Mouse (Mus musculus) heart, embryonic 12.5 days (tissue): Measurements from ENCODE around the gene Hist1h2be. TPM values are rescaled to one million over a fixed set of nuclear protein-coding genes. Genes with fewer than 3 reads are reported as not detected.
A peak's percentile ranks its signal among the peaks of the same experiment; 100 is the strongest.
"Not testable (repeated sequence)": the region's sequence is repeated elsewhere in the genome, so short reads cannot be mapped to it uniquely, and the experiment has no call there.

Experiments used
- ATAC-seq: fragments of 200-750 bp; cut with Nextera tagmentation; 2 replicates; pipeline ENCODE4 v1.8.0; 2017; ENCODE audit warnings: moderate TSS enrichment, moderate library complexity; ENCODE audit not compliant: insufficient number of reproducible peaks, low FRiP score
- H3K27ac ChIP-seq: fragments of 300-500 bp; sonication (generic); 2 replicates; pipeline ENCODE4 v1.5.1; 2016; ENCODE audit warnings: mild to moderate bottlenecking, moderate library complexity; ENCODE audit not compliant: poor library complexity, severe bottlenecking
- H3K27me3 ChIP-seq: fragments of 300-500 bp; sonication (generic); replicated peaks from 2 replicates; pipeline ENCODE4 v1.6.1; 2016; ENCODE audit warnings: mild to moderate bottlenecking, moderate library complexity
- H3K36me3 ChIP-seq: fragments of 300-500 bp; sonication (generic); 2 replicates; pipeline ENCODE4 v1.6.1; 2016; ENCODE audit warnings: mild to moderate bottlenecking, moderate library complexity
- H3K4me1 ChIP-seq: fragments of 300-500 bp; sonication (generic); replicated peaks from 2 replicates; pipeline ENCODE4 v1.6.1; 2016; ENCODE audit warnings: mild to moderate bottlenecking
- H3K4me2 ChIP-seq: fragments of 300-500 bp; sonication (generic); 2 replicates; pipeline ENCODE4 v1.6.1; 2016; ENCODE audit warnings: mild to moderate bottlenecking, moderate library complexity
- H3K4me3 ChIP-seq: fragments of 300-500 bp; sonication (generic); 2 replicates; pipeline ENCODE4 v1.5.1; 2016; ENCODE audit warnings: mild to moderate bottlenecking
- H3K9ac ChIP-seq: fragments of 300-500 bp; sonication (generic); 2 replicates; pipeline ENCODE4 v1.6.1; 2016; ENCODE audit warnings: mild to moderate bottlenecking, moderate library complexity
- H3K9me3 ChIP-seq: fragments of 300-500 bp; sonication (generic); replicated peaks from 2 replicates; pipeline ENCODE4 v1.6.1; 2016; ENCODE audit warnings: mild to moderate bottlenecking, moderate library complexity
- WGBS: fragments of 180-500 bp; shearing (Covaris S2); methylation state at CpG from one replicate; pipeline ENCODE4 v1.1.7; 2016; 5-methylcytosine and 5-hydroxymethylcytosine counted together
- polyA plus RNA-seq: library from polyadenylated mRNA; unstranded; fragments of >200 nt; fragmentation: Nextera tagmentation; extraction: Ambion mirVana; gene quantifications from 2 replicates; pipeline ENCODE4 v1.2.1, GENCODE M21; 2016

Hist1h2be gene
- polyA plus RNA-seq, 1 experiment from 2014 or later: 1.2 TPM

- Histone ChIP-seq H3K36me3 (no peaks in the 10 kb centered on the region), H3K4me3 (peak within 1 kb of the TSS; percentile 60), H3K9me3 (no peaks in the 10 kb centered on the region), H3K4me1 (peaks cover 8% of the 10 kb centered on the region), H3K9ac (peak within 1 kb of the TSS; percentile 81), H3K4me2 (peak within 1 kb of the TSS; percentile 70), H3K27ac (peak within 1 kb of the TSS; percentile 97), H3K27me3 (no peaks in the 10 kb centered on the region)
- 0% methylated on average over 18 of the region's 18 CpGs for WGBS
- peak; percentile 86 for ATAC-seq
Observed at GRCm38 (mm10) chr13:23571022-23571503, 49.9 kb downstream of the Hist1h2be start, which contains the start of the genes Hist1h2ae and Hist1h2bg. TSS of gene Hist1h2ae (minus strand) at chr13:23571220. TSS of gene Hist1h2bg (plus strand) at chr13:23571396.

- H3K36me3 ChIP-seq, ATAC-seq, H3K27me3 ChIP-seq, H3K9me3 ChIP-seq, H3K4me1 ChIP-seq: not testable (repeated sequence)
- Histone ChIP-seq H3K9ac (peak overlapping the region; percentile 67; the same call in 1 of the 2 replicates), H3K4me2 (peak overlapping the region; percentile 70), H3K4me3 (peak overlapping the region; percentile 60), H3K27ac (peak overlapping the region; percentile 97)
- WGBS: 3% methylated on average over 23 of the region's 41 CpGs
Observed at GRCm38 (mm10) chr13:23570261-23571021, 50.5 kb downstream of the Hist1h2be start.

DNA sequence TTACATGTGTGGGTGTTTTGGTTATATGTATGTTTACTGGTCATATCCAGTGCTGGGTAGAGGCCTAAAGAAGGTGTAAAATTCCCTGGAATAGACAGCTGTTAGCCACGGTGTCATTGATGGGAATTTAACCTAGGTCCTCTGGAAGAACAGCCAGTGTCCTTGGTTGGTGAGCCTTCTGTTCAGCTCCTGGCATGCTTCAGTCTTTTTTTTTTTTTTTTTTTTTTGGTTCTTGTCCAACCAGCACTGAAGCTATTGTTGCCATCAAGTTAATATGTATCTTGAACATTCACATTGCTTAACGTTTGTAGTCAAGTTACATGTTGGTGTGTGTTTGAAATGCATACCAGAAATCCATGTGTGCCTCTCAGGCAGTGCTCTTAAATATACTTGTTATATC lies 56.4 kb downstream of the Hist1h2be start:
- H3K9ac ChIP-seq: no peak overlapping the region
- no peaks in the 10 kb centered on the region for H3K27me3 ChIP-seq
- no peak for ATAC-seq
- H3K36me3 ChIP-seq: no peaks in the 10 kb centered on the region
- no peak overlapping the region for H3K27ac ChIP-seq
- 91% methylated on average over 2 of the region's 2 CpGs for WGBS
- H3K4me2 ChIP-seq: no peak overlapping the region
- H3K4me1 ChIP-seq: no peaks in the 10 kb centered on the region
- no peak overlapping the region for H3K4me3 ChIP-seq
- no peaks in the 10 kb centered on the region for H3K9me3 ChIP-seq

DNA sequence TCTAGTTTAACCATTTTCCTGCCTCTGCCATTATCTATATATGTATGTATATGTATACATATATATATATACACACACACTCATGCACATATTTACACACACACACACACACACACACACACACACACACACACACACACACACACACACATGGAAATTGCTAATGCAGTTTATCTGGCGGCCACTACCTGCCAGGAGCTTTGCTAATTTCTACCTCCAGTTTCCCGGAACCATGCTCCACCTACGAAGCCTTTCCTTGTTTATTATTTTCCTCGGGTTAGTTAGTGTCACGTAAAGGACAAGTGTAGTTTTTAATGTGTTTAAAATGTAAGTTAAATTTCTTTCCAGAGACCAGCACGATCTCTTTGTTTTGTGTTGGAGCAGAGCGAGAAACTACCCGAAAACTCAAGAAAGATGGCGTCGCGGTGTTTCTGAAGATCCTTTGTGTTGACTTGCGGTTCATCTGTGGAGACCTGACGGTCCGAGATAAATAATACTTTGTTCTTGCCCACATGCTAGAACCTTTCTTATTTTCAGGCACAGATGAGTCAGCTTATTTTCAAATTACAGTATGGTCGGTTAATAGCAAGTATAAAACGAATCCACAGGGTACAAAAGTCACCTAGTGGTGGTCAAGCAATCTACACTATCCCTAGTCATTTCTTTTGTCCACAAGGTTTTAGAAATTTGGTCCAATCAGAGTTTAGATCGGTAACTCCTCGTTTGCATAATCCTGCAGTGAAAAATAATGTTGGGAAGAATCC lies 58.0 kb downstream of the Hist1h2be start:
- no peaks in the 10 kb centered on the region for H3K9me3 ChIP-seq
- no peaks in the 10 kb centered on the region for H3K36me3 ChIP-seq
- 6% methylated on average over 18 of the region's 18 CpGs for WGBS
- H3K4me1 ChIP-seq: no peaks in the 10 kb centered on the region
- peak; percentile 56 for ATAC-seq
- peak overlapping the region; percentile 78 for H3K4me2 ChIP-seq
- H3K4me3 ChIP-seq: peak overlapping the region; percentile 52
- H3K9ac ChIP-seq: peak overlapping the region; percentile 62; the same call in 1 of the 2 replicates
- H3K27me3 ChIP-seq: no peaks in the 10 kb centered on the region
- H3K27ac ChIP-seq: peak overlapping the region; percentile 98

DNA sequence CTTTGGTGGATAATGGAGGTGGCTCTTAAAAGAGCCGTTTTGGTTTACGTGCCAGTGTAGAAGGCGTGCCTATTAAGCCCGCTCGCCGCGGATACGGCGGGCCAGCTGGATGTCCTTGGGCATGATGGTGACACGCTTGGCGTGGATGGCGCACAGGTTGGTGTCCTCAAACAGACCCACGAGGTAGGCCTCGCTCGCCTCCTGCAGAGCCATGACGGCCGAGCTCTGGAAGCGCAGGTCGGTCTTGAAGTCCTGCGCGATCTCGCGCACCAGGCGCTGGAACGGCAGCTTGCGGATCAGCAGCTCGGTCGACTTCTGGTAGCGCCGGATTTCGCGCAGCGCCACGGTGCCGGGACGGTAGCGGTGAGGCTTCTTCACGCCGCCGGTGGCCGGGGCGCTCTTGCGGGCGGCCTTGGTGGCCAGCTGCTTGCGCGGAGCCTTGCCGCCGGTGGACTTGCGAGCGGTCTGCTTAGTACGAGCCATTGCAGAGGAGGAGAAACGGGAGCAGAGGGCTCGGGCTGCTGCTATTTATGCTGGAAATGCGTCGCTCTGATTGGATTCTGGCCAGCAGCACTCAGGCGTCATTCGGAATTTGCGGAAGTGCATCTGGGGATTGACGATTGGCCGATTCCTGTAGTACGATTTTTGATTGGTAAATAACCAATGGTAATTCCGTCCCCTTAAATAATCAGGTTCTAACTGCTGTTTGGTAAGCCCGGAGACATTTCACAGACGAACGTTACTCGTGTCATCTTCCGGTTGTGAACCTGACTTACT lies 58.9 kb downstream of the Hist1h2be start, which contains the start of gene Hist1h3e:
TSS of gene Hist1h3e (minus strand) at position 487 of the 777 bp plus-strand sequence.
- peak; percentile 93 for ATAC-seq
- H3K36me3 ChIP-seq, H3K4me1 ChIP-seq, H3K9me3 ChIP-seq, H3K27me3 ChIP-seq: not testable (repeated sequence)
- H3K4me3 ChIP-seq: peak within 1 kb of the TSS; percentile 52
- H3K27ac ChIP-seq: peak within 1 kb of the TSS; percentile 98
- peak within 1 kb of the TSS; percentile 78 for H3K4me2 ChIP-seq
- peak within 1 kb of the TSS; percentile 73 for H3K9ac ChIP-seq
- under 1% methylated on average over 67 of the region's 67 CpGs for WGBS

- Histone ChIP-seq H3K4me2 (peak overlapping the region; percentile 78), H3K4me3 (peak overlapping the region; percentile 52), H3K9ac (peak overlapping the region; percentile 73), H3K27ac (peak overlapping the region; percentile 98)
- not testable (repeated sequence) for H3K4me1 ChIP-seq, H3K9me3 ChIP-seq, H3K36me3 ChIP-seq, H3K27me3 ChIP-seq, ATAC-seq
- 0% methylated on average over 2 of the region's 5 CpGs for WGBS
Observed at GRCm38 (mm10) chr13:23561531-23561882, 59.4 kb downstream of the Hist1h2be start.

- not testable (repeated sequence) for H3K4me3 ChIP-seq, H3K9me3 ChIP-seq, H3K27me3 ChIP-seq, H3K9ac ChIP-seq, ATAC-seq, H3K36me3 ChIP-seq, H3K4me1 ChIP-seq
- WGBS: 38% methylated on average over 2 of the region's 2 CpGs
- Histone ChIP-seq H3K27ac (peak overlapping the region; percentile 38; the same call in 1 of the 2 replicates), H3K4me2 (peak overlapping the region; percentile 40)
Observed at GRCm38 (mm10) chr13:23560699-23561098, 60.2 kb downstream of the Hist1h2be start.

GRCm38 (mm10) chr13:23556906-23557305 lies 64.0 kb downstream of the Hist1h2be start:
- Histone ChIP-seq H3K27me3 (no peaks in the 10 kb centered on the region), H3K27ac (peak overlapping the region; percentile 43; the same call in 1 of the 2 replicates), H3K4me1 (peaks cover 5% of the 10 kb centered on the region; the same call in 1 of the 2 replicates), H3K9me3 (no peaks in the 10 kb centered on the region), H3K36me3 (no peaks in the 10 kb centered on the region), H3K4me2 (peak overlapping the region; percentile 34; the same call in 1 of the 2 replicates), H3K4me3 (no peak overlapping the region), H3K9ac (no peak overlapping the region)
- WGBS: 71% methylated on average over 3 of the region's 3 CpGs
- ATAC-seq: no peak

- Histone ChIP-seq H3K4me1 (peaks cover 5% of the 10 kb centered on the region; the same call in 1 of the 2 replicates), H3K27ac (peak overlapping the region; percentile 99), H3K36me3 (no peaks in the 10 kb centered on the region), H3K4me2 (peak overlapping the region; percentile 100), H3K27me3 (no peaks in the 10 kb centered on the region), H3K4me3 (peak overlapping the region; percentile 71), H3K9ac (peak overlapping the region; percentile 98), H3K9me3 (no peaks in the 10 kb centered on the region)
- ATAC-seq: peak; percentile 69
- WGBS: under 1% methylated on average over 18 of the region's 18 CpGs
Observed at GRCm38 (mm10) chr13:23555839-23556416, 65.0 kb downstream of the Hist1h2be start.
